Mouse (Mus musculus) cerebellum, adult 2 months (tissue): ENCODE results near the gene Abca17. TPM values are rescaled to one million over a fixed set of nuclear protein-coding genes. Genes with fewer than 3 reads are reported as not detected.

ENCODE experiments used
- DNase-seq, 2 experiments: peaks; one replicate each; pipeline ENCODE4 v3.0.0; 2021
- H3K27ac ChIP-seq: fragments of 200-500 bp; 2 replicates; pipeline ENCODE4 v1.5.1; 2012; ENCODE audit warnings: low read length, control low read depth, inconsistent platforms; ENCODE audit not compliant: insufficient read depth
- H3K27me3 ChIP-seq: fragments of 200-500 bp; 2 replicates; pipeline ENCODE4 v1.6.1; 2012; ENCODE audit warnings: inconsistent platforms, mild to moderate bottlenecking, low read length, moderate library complexity; ENCODE audit not compliant: control insufficient read depth, insufficient read depth
- H3K4me1 ChIP-seq: fragments of 200-500 bp; 2 replicates; pipeline ENCODE4 v1.6.1; 2011; ENCODE audit warnings: low read length; ENCODE audit not compliant: control insufficient read depth, insufficient read depth
- H3K4me3 ChIP-seq: fragments of 200-500 bp; replicated peaks from 2 replicates; pipeline ENCODE3; 2011; ENCODE audit warnings: mild to moderate bottlenecking, low read depth, low read length, control low read depth; ENCODE audit not compliant: insufficient read depth
- CTCF ChIP-seq: fragments of 200-500 bp; IDR thresholded peaks from 2 replicates; pipeline ENCODE4 v1.5.1; 2011; ENCODE audit warnings: low read depth, mild to moderate bottlenecking, control low read depth, low read length, moderate library complexity, borderline replicate concordance; ENCODE audit not compliant: insufficient read depth
- POLR2A ChIP-seq: fragments of 200-500 bp; IDR thresholded peaks from 2 replicates; pipeline ENCODE4 v1.6.1; 2011; ENCODE audit warnings: low read length, control low read depth, borderline replicate concordance; ENCODE audit not compliant: insufficient read depth
- WGBS: fragments of 180-500 bp; shearing (Covaris S2); methylation state at CpG from one replicate; pipeline ENCODE4 v1.1.7; 2018; 5-methylcytosine and 5-hydroxymethylcytosine counted together
- polyA plus RNA-seq: library from polyadenylated mRNA; depleted of rRNA; stranded (reverse); fragments of >200 nt; gene quantifications from 2 replicates; pipeline ENCODE4 v1.2.3, GENCODE M21; 2012

Gene Abca17
- polyA plus RNA-seq, 1 experiment, result 0.31 TPM

GRCm38 (mm10) chr17:24227941-24228340 lies 122.9 kb downstream of the Abca17 start:
- whole genome bisulfite sequencing, result 91% methylated on average over 7 of the region's 7 CpGs
- no peak for TF ChIP-seq CTCF
- no peak for TF ChIP-seq POLR2A
- DNase-seq, result no peak
- no peak overlapping the region for H3K4me3 ChIP-seq
- no peaks in the 10 kb centered on the region for H3K4me1 ChIP-seq
- H3K27me3 ChIP-seq, result no peaks in the 10 kb centered on the region
- H3K27ac ChIP-seq, result no peak overlapping the region

- no peaks in the 10 kb centered on the region for H3K27me3 ChIP-seq
- no peak for DNase-seq
- no peak for TF ChIP-seq POLR2A
- no peak for TF ChIP-seq CTCF
- no peak overlapping the region for H3K4me3 ChIP-seq
- no peak overlapping the region for H3K27ac ChIP-seq
- H3K4me1 ChIP-seq, result no peaks in the 10 kb centered on the region
- WGBS, result 89% methylated on average over 8 of the region's 8 CpGs
Observed at GRCm38 (mm10) chr17:24226721-24227120, 124.1 kb downstream of the Abca17 start.

- Histone ChIP-seq H3K27ac (no peak overlapping the region), H3K27me3 (no peaks in the 10 kb centered on the region), H3K4me3 (no peak overlapping the region), H3K4me1 (peaks cover 5% of the 10 kb centered on the region; the same call in 1 of the 2 replicates)
- TF ChIP-seq POLR2A (no peak), CTCF (0 out of 2 replicates have a peak, but pooled peaks have one; percentile 3)
- DNase-seq, result no peak
- 96% methylated on average over 5 of the region's 5 CpGs for WGBS
Observed at GRCm38 (mm10) chr17:24225851-24226250, 125.0 kb downstream of the Abca17 start.

- no peak for TF ChIP-seq CTCF
- no peak for TF ChIP-seq POLR2A
- no peak for DNase-seq
- Histone ChIP-seq H3K27me3 (no peaks in the 10 kb centered on the region), H3K27ac (no peak overlapping the region), H3K4me3 (no peak overlapping the region), H3K4me1 (peaks cover 5% of the 10 kb centered on the region; the same call in 1 of the 2 replicates)
- WGBS, result 87% methylated on average over 10 of the region's 10 CpGs
Observed at GRCm38 (mm10) chr17:24224741-24225140, 126.1 kb downstream of the Abca17 start.

GRCm38 (mm10) chr17:24223513-24223912 lies 127.4 kb downstream of the Abca17 start:
- Histone ChIP-seq H3K4me3 (no peak overlapping the region), H3K27ac (no peak overlapping the region), H3K4me1 (peaks cover 5% of the 10 kb centered on the region; the same call in 1 of the 2 replicates), H3K27me3 (no peaks in the 10 kb centered on the region)
- TF ChIP-seq CTCF (no peak), POLR2A (no peak)
- no peak for DNase-seq
- 56% methylated on average over 5 of the region's 5 CpGs for WGBS

GRCm38 (mm10) chr17:24222653-24223052 lies 128.2 kb downstream of the Abca17 start:
- H3K27ac ChIP-seq, result no peak overlapping the region
- H3K27me3 ChIP-seq, result no peaks in the 10 kb centered on the region
- TF ChIP-seq POLR2A (no peak), CTCF (no peak)
- WGBS, result 77% methylated on average over 6 of the region's 6 CpGs
- no peak for DNase-seq
- H3K4me1 ChIP-seq, result peaks cover 5% of the 10 kb centered on the region; the same call in 1 of the 2 replicates
- no peak overlapping the region for H3K4me3 ChIP-seq

- peak; percentile 95 to 96 for DNase-seq
- 3% methylated on average over 41 of the region's 41 CpGs for WGBS
- Histone ChIP-seq H3K4me1 (peaks cover 5% of the 10 kb centered on the region; the same call in 1 of the 2 replicates), H3K27ac (peak within 1 kb of the TSS; percentile 62; the same call in 1 of the 2 replicates), H3K4me3 (peak within 1 kb of the TSS; percentile 96), H3K27me3 (no peaks in the 10 kb centered on the region)
- TF ChIP-seq POLR2A (peak; percentile 78; the same call in 1 of the 2 replicates), CTCF (no peak)
Observed at GRCm38 (mm10) chr17:24220435-24221411, 130.1 kb downstream of the Abca17 start, which contains the start of gene Tedc2. TSS of gene Tedc2 (minus strand) at chr17:24220851.
